Mouse (Mus musculus): ENCODE measurements around the gene Mocs3. TPM values are rescaled to one million over a fixed set of nuclear protein-coding genes. Genes with fewer than 3 reads are reported as not detected.

Mocs3 gene
- polyA plus RNA-seq, 1 experiment from 2014 or later: 5.6 TPM

GRCm38 (mm10) chr2:168280729-168281581 is 50.5 kb downstream of the Mocs3 start:
- 1% methylated on average over 52 of the region's 82 CpGs for WGBS

GRCm38 (mm10) chr2:168281582-168281981 is 51.2 kb downstream of the Mocs3 start, which contains the start of gene Kcng1:
TSS of gene Kcng1 (minus strand) at chr2:168281736.
- Histone ChIP-seq H3K36me3 (ENCODE audit: insufficient read depth, low read length) (no peaks in the 10 kb centered on the region), H3K27me3 (replicated peaks; ENCODE audit: insufficient read depth, low read length) (peaks cover 38% of the 10 kb centered on the region), H3K9ac (replicated peaks; ENCODE audit: low read depth) (no peak within 1 kb of the TSS), H3K4me1 (ENCODE audit: insufficient read depth, low read depth, low read length) (no peaks in the 10 kb centered on the region; the same call in 1 of the 2 replicates), H3K4me3 (ENCODE audit: low read depth, low read length) (peak within 1 kb of the TSS; percentile 39), H3K4me2 (replicated peaks; ENCODE audit: low read depth, low read length) (peak within 1 kb of the TSS; percentile 69), H3K9me3 (ENCODE audit: low read length) (no peaks in the 10 kb centered on the region), H3K27ac (ENCODE audit: low read length) (no peak within 1 kb of the TSS)
- no peak for TF ChIP-seq CTCF (IDR thresholded peaks at IDR 0.05)
- WGBS: 23% methylated on average over 12 of the region's 12 CpGs
- ATAC-seq (no peak), DNase-seq (ENCODE audit: low spot score) (no peak)

More at GRCm38 (mm10) chr2:168280729-168281581, 50.5 kb downstream of the Mocs3 start:
- H3K9ac ChIP-seq (replicated peaks; ENCODE audit: low read depth): no peak overlapping the region
- H3K36me3 ChIP-seq (ENCODE audit: insufficient read depth, low read length): no peaks in the 10 kb centered on the region
- H3K9me3 ChIP-seq (ENCODE audit: low read length): no peaks in the 10 kb centered on the region
- peak overlapping the region; percentile 69 for H3K4me2 ChIP-seq (replicated peaks; ENCODE audit: low read depth, low read length)
- H3K4me1 ChIP-seq (ENCODE audit: insufficient read depth, low read depth, low read length): no peaks in the 10 kb centered on the region; the same call in 1 of the 2 replicates
- ATAC-seq: peak; percentile 59
- no peak overlapping the region for H3K27ac ChIP-seq (ENCODE audit: low read length)
- peak; percentile 29 for DNase-seq (ENCODE audit: low spot score)
- TF ChIP-seq CTCF (IDR thresholded peaks at IDR 0.05) (peak; percentile 25), EP300 (IDR thresholded peaks at IDR 0.05) (no peak)
- peak overlapping the region; percentile 39 for H3K4me3 ChIP-seq (ENCODE audit: low read depth, low read length)
- H3K27me3 ChIP-seq (replicated peaks; ENCODE audit: insufficient read depth, low read length): peaks cover 38% of the 10 kb centered on the region

Other genes starting within 250 kb of the Mocs3 start
- gene Ripor3, start 220.0 kb upstream of the Mocs3 start, polyA plus RNA-seq (2015; fragmentation: Nextera tagmentation; extraction: Ambion mirVana): 1.00 and 1.1 TPM in 2 replicates
- 47.2 and 50.5 TPM in 2 replicates for gene Pard6b, start 149.6 kb upstream of the Mocs3 start, polyA plus RNA-seq (2015; fragmentation: Nextera tagmentation; extraction: Ambion mirVana)
- gene Adnp, start 23.5 kb upstream of the Mocs3 start, polyA plus RNA-seq (2015; fragmentation: Nextera tagmentation; extraction: Ambion mirVana): 3.4 and 4.9 TPM in 2 replicates
- gene Gm20716, start 258 bp upstream of the Mocs3 start, polyA plus RNA-seq (2015; fragmentation: Nextera tagmentation; extraction: Ambion mirVana): 8.4 and 11.6 TPM in 2 replicates
- gene Dpm1, start within 50 bp of the Mocs3 start, polyA plus RNA-seq (2015; fragmentation: Nextera tagmentation; extraction: Ambion mirVana): 134 and 145 TPM in 2 replicates
- gene Kcng1, start 51.1 kb downstream of the Mocs3 start, polyA plus RNA-seq (2015; fragmentation: Nextera tagmentation; extraction: Ambion mirVana): 0.08 and 0.26 TPM in 2 replicates

Data from lung, postnatal 0 days (tissue).